Mouse (Mus musculus): ENCODE data around the gene 1700025C18Rik.

GRCm38 (mm10) chr2:165054888-165055852 is 35.4 kb downstream of the 1700025C18Rik start, which contains the start of gene Cd40:
- TF ChIP-seq CTCF (IDR thresholded peaks at IDR 0.05; ENCODE audit: extremely low read depth, insufficient read depth, low read length) (no peak), POLR2A (IDR thresholded peaks at IDR 0.05; ENCODE audit: extremely low read depth, insufficient read depth, low read length) (no peak)

Data from cortical plate, adult 2 months (tissue).